ENCODE assay signal across 8 mouse cellular contexts in genomic region chr7:28801451-28801850, GRCm38 (mm10). TPM values are rescaled to one million over a fixed set of nuclear protein-coding genes. Genes with fewer than 3 reads are reported as not detected.
DNase-seq lines count a peak whose midpoint lies in the region; TF ChIP-seq lines count a peak whose summit lies in the region.
"Had no signal": no experiment of that assay in that cellular context is flagged by ENCODE, and none has a peak within 500 bp of the region (broad histone marks: within the 10 kb centered on the region; RNA-seq: fewer than 3 reads in every experiment).

No protein-coding gene starts in this region.

- H3K36me3 ChIP-seq in kidney, adult 2 months (ENCODE audit: control insufficient read depth, insufficient read depth, low read length) = no peaks in the 10 kb centered on the region
- no peaks in the 10 kb centered on the region for H3K36me3 ChIP-seq in limb, embryonic 10.5 days

- no peak for TF ChIP-seq CTCF in kidney, adult 2 months (conservative IDR thresholded peaks at IDR 0.05; ENCODE audit: insufficient read depth, insufficient read length, low read depth, low read length)

- H3K27ac ChIP-seq in kidney, adult 2 months (ENCODE audit: insufficient read depth, low read depth, low read length) = peak overlapping the region; percentile 97
- H3K27ac ChIP-seq in limb, embryonic 10.5 days = peak overlapping the region; percentile 85

- 29% methylated on average over 3 of the region's 3 CpGs for WGBS in kidney, adult 2 months
- WGBS in limb, embryonic 10.5 days = 75% methylated on average over 3 of the region's 3 CpGs

- H3K27me3 ChIP-seq in kidney, adult 2 months (replicated peaks; ENCODE audit: control insufficient read depth, insufficient read depth, low read length) = no peaks in the 10 kb centered on the region
- no peaks in the 10 kb centered on the region for H3K27me3 ChIP-seq in limb, embryonic 10.5 days (ENCODE audit: low read depth, poor library complexity, severe bottlenecking)
- H3K27me3 ChIP-seq: liver, embryonic 13.5 days had no signal

- DNase-seq in kidney, adult 2 months = no peak
- no peak for DNase-seq in kidney, adult 18-20 months
- peak; percentile 54 for DNase-seq in 416B (ENCODE audit: low read depth)
- peak; percentile 81 for DNase-seq in Muller cell, postnatal 12 days (ENCODE audit: inconsistent ontology term)
- no peak for DNase-seq in limb, embryonic 10.5 days (ENCODE audit: low spot score)
- no peak for DNase-seq in natural killer cell, adult 2 months (ENCODE audit: low spot score in 2 of 2)
- DNase-seq in layer of hippocampus, postnatal 10 days (ENCODE audit: low spot score in 2 of 2) = no peak
- DNase-seq: liver, embryonic 13.5 days had no signal

- H3K4me3 ChIP-seq in kidney, adult 2 months (ENCODE audit: insufficient read depth, low read depth, low read length) = no peak overlapping the region
- H3K4me3 ChIP-seq in limb, embryonic 10.5 days = no peak overlapping the region
- H3K4me3 ChIP-seq: liver, embryonic 13.5 days had no signal

- TF ChIP-seq POLR2A in kidney, adult 2 months (IDR thresholded peaks at IDR 0.05; ENCODE audit: low read depth, low read length) = no peak

- peaks cover 31% of the 10 kb centered on the region for H3K4me1 ChIP-seq in kidney, adult 2 months (ENCODE audit: control insufficient read depth, insufficient read depth, low read length)
- peaks cover 40% of the 10 kb centered on the region for H3K4me1 ChIP-seq in limb, embryonic 10.5 days

- no peaks in the 10 kb centered on the region for H3K9me3 ChIP-seq in limb, embryonic 10.5 days (replicated peaks)
- H3K9me3 ChIP-seq: liver, embryonic 13.5 days had no signal

RNA-seq across cellular contexts. Expression of gene Hnrnpl, which starts 6.9 kb away (rescaled TPM):
- polyA plus RNA-seq in kidney, adult 2 months (2012; rRNA removed) = 172 and 214 TPM in 2 replicates
- 335 and 336 TPM in 2 replicates for polyA plus RNA-seq in limb, embryonic 10.5 days (2016; fragmentation: Nextera tagmentation; extraction: Ambion mirVana)
- total RNA-seq in layer of hippocampus, postnatal 10 days (2021) = 100 to 1,000 TPM; 441 to 521 TPM

RNA-seq across cellular contexts. Expression of gene Rinl, which starts 12.7 kb away (rescaled TPM):
- polyA plus RNA-seq in kidney, adult 2 months (2012; rRNA removed) = 2.9 and 5.9 TPM in 2 replicates
- polyA plus RNA-seq in limb, embryonic 10.5 days (2016; fragmentation: Nextera tagmentation; extraction: Ambion mirVana) = 2.7 and 3.0 TPM in 2 replicates
- 1 to 10 TPM; 1.5 to 2.0 TPM for total RNA-seq in layer of hippocampus, postnatal 10 days (2021)

RNA-seq across cellular contexts. Expression of gene Ech1, which starts 23.6 kb away (rescaled TPM):
- 865 and 950 TPM in 2 replicates for polyA plus RNA-seq in kidney, adult 2 months (2012; rRNA removed)
- polyA plus RNA-seq in limb, embryonic 10.5 days (2016; fragmentation: Nextera tagmentation; extraction: Ambion mirVana) = 69.1 and 90.7 TPM in 2 replicates
- 10 to 100 TPM; 49.1 to 50.8 TPM for total RNA-seq in layer of hippocampus, postnatal 10 days (2021)

RNA-seq across cellular contexts. Expression of gene Lgals4, which starts 32.2 kb away (rescaled TPM):
- polyA plus RNA-seq in kidney, adult 2 months (2012; rRNA removed) = 22.8 and 25.0 TPM in 2 replicates
- 2.7 and 4.1 TPM in 2 replicates for polyA plus RNA-seq in limb, embryonic 10.5 days (2016; fragmentation: Nextera tagmentation; extraction: Ambion mirVana)
- total RNA-seq in layer of hippocampus, postnatal 10 days (2021) = 1 to 10 TPM; 2.1 to 2.7 TPM

RNA-seq across cellular contexts. Expression of gene Nfkbib, which starts 34.1 kb away (rescaled TPM):
- 37.9 and 41.6 TPM in 2 replicates for polyA plus RNA-seq in kidney, adult 2 months (2012; rRNA removed)
- polyA plus RNA-seq in limb, embryonic 10.5 days (2016; fragmentation: Nextera tagmentation; extraction: Ambion mirVana) = 50.5 and 63.1 TPM in 2 replicates
- 10 to 100 TPM; 32.2 to 35.8 TPM for total RNA-seq in layer of hippocampus, postnatal 10 days (2021)

Comparison
In these comparisons a context has a peak if more than half of its experiments do, and no peak if none do; other contexts are left out.
1. DNase-seq: peak in 416B (single experiment) and Muller cell, postnatal 12 days (single experiment); none in kidney, adult 2 months (single experiment), kidney, adult 18-20 months (single experiment), limb, embryonic 10.5 days (single experiment), natural killer cell, adult 2 months (0 of 2) and layer of hippocampus, postnatal 10 days (0 of 2).